Mouse (Mus musculus) CD4-positive helper T cell, adult 2 months (primary cell): Measurements from ENCODE around the gene Snd1.

ENCODE experiments used
- DNase-seq: peaks from one replicate; pipeline ENCODE4 v3.0.0-alpha.2; 2012; ENCODE audit warnings: low read depth, missing footprints, low spot score

The Snd1 gene

GRCm38 (mm10) chr6:28799818-28800217, 324.9 kb downstream of the Snd1 start:
- no peak for DNase-seq

GRCm38 (mm10) chr6:28800976-28801375, 326.0 kb downstream of the Snd1 start:
- no peak for DNase-seq

- DNase-seq = no peak
Observed at GRCm38 (mm10) chr6:28803678-28804279, 328.8 kb downstream of the Snd1 start.

GRCm38 (mm10) chr6:28804751-28805150, 329.8 kb downstream of the Snd1 start:
- no peak for DNase-seq

- DNase-seq = no peak
Observed at GRCm38 (mm10) chr6:28813057-28813456, 338.1 kb downstream of the Snd1 start.

- no peak for DNase-seq
Observed at GRCm38 (mm10) chr6:28814895-28815294, 340.0 kb downstream of the Snd1 start.

GRCm38 (mm10) chr6:28817039-28817438, 342.1 kb downstream of the Snd1 start:
- no peak for DNase-seq

- no peak for DNase-seq
Observed at GRCm38 (mm10) chr6:28819509-28820358, 344.8 kb downstream of the Snd1 start.

- DNase-seq = no peak
Observed at GRCm38 (mm10) chr6:28822296-28822695, 347.4 kb downstream of the Snd1 start.

- no peak for DNase-seq
Observed at GRCm38 (mm10) chr6:28823375-28823774, 348.4 kb downstream of the Snd1 start.

- no peak for DNase-seq
Observed at GRCm38 (mm10) chr6:28823802-28824201, 348.9 kb downstream of the Snd1 start.

GRCm38 (mm10) chr6:28825894-28826293, 351.0 kb downstream of the Snd1 start:
- DNase-seq = no peak

- no peak for DNase-seq
Observed at GRCm38 (mm10) chr6:28826689-28827389, 351.9 kb downstream of the Snd1 start.

GRCm38 (mm10) chr6:28827565-28827964, 352.6 kb downstream of the Snd1 start:
- DNase-seq = no peak

- no peak for DNase-seq
Observed at GRCm38 (mm10) chr6:28828593-28828992, 353.7 kb downstream of the Snd1 start.

- no peak for DNase-seq
Observed at GRCm38 (mm10) chr6:28830306-28830705, 355.4 kb downstream of the Snd1 start.

- no peak for DNase-seq
Observed at GRCm38 (mm10) chr6:28831011-28831853, 356.3 kb downstream of the Snd1 start, which contains the start of gene Lrrc4. Lrrc4 (minus strand) TSS chr6:28831747.

GRCm38 (mm10) chr6:28831854-28832750, 357.2 kb downstream of the Snd1 start:
- DNase-seq = peak; percentile 13

- peak; percentile 14 for DNase-seq
Observed at GRCm38 (mm10) chr6:28832751-28833291, 357.9 kb downstream of the Snd1 start.

GRCm38 (mm10) chr6:28833380-28833822, 358.5 kb downstream of the Snd1 start:
- no peak for DNase-seq
